Mouse (Mus musculus): ENCODE measurements around the gene Anapc16.
"Not testable (repeated sequence)": the region's sequence is repeated elsewhere in the genome, so short reads cannot be mapped to it uniquely, and the experiment has no call there.

Gene Anapc16

DNA sequence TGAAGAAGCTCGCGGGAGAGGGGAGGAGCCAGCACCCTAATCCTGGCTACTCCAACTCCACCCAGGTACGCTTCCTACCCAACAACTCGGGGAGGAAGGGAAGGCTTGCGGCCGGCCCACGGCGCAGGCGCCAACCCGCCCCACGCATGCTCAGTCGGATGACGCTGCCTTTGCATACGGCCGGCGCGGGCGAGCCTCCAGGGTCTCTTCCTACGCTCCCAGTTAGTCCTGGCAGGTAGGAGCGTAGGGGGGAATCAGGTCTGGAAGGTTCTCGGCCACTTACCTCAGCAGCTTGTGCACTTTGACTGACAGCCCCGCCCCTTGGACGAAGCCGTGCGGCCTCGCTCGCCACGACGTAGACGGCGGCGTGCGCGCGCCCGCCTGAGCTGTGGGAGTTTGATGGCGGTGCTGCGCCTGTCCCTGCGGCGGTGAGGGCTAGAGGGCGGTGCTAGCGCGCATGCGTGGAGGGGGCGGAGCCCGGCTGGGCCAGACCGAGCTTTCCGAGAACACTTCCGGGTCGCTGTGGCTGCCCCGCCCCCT lies at the start of gene Anapc16, which contains the start of gene Ascc1:
Gene Anapc16, minus strand, starts transcription at position 463 of the 540 bp plus-strand sequence.
Gene Ascc1, plus strand, starts transcription at position 133 of the 540 bp plus-strand sequence.
- DNase-seq = peak; percentile 98

DNA sequence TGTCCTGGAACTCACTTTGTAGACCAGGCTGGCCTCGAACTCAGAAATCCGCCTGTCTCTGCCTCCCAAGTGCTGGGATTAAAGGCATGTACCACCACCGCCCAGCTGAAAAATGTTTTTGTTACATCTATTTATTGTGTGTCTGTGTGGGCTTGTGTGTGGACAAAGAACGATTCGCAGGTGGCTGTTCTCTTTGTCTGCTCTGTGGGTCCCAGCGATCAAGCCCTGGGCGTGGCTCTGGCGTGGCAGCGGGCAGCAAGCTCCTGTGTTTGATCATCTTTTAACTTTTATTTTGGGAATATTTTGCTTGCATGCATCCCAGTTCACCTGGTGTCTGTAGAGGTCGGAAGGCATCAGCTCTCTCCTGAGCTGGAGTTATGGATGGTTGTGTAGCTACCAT lies 47.6 kb upstream of the Anapc16 start:
- DNase-seq = no peak

DNA sequence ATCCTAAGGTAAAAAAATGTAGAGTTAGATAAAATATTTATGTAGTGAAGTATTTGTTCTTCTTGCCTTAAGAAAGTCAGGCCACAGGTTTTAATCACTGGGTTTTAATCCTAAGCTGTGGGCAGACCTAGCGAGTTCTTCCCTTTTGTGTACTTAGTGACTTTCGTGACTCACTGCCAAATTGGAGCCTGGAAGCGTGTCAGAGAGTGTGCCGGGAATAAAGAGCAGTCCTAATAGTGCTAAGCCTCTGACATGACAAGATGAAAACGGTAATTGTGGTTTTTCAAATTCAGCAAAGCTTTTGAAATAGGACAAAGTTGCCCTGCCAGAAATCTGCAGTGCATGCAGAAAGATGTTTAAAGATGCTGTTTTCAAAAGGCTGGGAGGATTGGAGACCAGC lies 43.8 kb upstream of the Anapc16 start:
- DNase-seq = peak; percentile 28

DNA sequence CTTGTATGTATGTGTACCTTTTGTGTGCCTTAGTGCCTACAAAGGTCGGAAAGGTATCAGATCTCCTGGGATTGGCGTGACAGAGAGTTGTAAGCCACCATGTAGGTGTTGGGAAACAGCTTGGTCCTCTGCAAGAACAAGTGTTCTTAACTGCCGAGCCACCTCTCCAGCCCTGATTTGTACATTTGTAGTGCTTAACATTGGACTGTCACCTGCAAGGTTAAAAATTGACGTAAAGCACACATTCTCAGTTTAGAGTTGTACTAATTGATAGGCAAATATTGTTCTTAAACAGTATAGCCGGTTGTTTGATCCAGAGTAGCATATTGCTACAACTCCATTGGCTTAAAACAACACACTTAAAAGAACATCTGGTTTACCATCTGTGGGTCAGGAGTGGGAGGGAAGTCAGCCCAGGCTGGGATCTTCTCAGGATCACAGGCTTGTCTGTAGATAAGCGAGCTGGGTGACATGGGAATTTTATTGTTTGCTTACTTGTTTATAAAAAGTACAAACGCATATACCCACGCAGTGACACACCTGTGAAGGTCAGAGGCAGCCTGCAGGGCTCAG lies 39.5 kb upstream of the Anapc16 start:
- no peak for DNase-seq

DNA sequence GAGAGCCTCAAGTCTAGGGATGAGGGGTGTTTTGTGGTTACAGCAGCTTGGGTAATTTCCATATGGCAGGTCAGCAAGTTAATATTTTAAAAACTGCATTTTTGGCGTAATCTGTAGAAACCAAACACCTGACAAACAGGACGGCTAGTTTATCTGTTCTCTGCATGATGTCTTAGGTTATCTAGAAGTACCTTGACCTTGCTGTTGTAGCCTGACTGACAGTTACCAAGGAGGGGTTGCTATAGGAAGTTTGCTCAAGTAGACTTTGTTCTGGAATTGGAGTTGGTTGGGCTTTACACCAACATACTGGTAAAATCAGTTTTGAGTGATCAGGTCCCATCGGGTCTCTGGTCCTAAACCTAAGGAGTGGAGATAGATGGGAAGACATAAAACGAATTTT lies 32.8 kb upstream of the Anapc16 start:
- DNase-seq = no peak

DNA sequence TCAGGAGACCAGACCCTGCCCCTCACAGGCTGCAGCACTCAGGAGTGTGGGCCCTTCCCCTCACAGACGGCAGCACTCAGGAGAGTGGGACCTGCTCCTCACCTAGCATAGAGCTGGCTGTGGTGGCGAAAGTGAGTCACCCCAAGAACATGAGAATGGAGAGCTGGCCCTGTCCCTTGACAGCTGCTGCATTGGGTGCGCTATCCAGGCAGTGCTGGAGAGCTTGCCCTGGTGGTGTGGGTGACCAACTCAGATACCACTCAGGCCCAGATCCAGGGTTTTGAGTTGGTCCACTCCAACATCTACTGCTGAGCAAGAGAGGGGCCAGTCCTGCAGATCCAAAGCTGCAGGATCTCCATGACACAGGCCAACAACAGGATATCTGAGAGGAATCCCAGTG lies 31.7 kb upstream of the Anapc16 start:
- DNase-seq = no peak

DNA sequence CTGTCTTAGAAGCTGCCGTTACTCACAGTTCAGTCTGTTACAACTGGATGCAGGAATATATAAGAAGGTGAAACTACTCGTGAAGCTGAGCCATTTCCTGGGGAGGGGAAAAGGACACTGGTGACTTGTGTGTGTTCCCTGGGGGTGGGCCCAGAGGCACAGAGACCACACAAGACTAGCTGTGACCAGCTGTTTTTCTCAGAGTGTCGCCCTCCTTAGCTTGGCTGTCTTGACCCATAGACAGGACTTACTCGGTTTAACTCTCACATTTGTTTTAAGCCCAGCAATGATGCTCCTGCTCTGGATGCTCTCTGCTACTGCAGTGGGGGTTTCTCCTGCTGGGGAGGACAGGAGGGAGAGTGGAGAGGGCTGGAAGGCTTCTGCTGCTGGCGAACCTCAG lies 30.1 kb upstream of the Anapc16 start:
- DNase-seq = no peak

DNA sequence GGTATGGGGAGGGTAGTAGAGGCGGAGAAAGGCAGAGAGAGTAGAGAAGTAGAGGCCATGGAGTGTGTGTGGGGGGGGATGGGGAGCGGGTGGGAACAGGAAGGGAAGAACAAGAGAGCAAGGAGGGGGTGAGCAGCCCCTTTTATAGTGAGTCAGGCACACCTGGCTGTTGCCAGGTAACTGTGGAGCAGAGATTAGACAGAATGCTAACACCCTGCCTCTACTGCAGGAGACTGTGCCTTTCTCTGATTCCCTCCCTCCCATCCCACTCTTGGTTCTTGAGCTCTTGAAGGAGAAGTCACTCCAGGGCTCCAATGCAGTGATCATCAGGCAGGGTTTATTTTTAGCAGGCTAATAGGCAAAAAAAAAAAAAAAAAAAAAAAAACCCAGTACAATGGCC lies 29.7 kb upstream of the Anapc16 start:
- no peak for DNase-seq

DNA sequence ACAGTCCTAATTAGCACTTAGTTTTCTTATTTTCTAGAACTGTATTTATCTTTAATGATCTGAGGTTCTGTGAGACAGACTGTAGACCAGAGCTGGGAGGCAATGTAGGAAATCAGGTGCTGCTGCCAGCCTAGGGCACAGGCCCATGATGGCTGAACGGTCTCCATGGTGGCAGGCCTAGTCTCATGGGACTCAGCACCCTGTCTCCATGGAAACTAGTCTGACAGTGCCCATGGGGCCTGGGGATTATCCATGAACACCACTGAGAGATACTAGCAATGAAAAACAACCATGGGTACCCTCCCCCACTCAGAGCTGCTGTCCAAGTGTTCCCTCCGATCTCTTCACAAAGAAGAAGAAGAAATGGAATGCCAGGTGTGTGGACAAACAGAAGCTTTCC lies 29.1 kb upstream of the Anapc16 start:
- DNase-seq = no peak

DNA sequence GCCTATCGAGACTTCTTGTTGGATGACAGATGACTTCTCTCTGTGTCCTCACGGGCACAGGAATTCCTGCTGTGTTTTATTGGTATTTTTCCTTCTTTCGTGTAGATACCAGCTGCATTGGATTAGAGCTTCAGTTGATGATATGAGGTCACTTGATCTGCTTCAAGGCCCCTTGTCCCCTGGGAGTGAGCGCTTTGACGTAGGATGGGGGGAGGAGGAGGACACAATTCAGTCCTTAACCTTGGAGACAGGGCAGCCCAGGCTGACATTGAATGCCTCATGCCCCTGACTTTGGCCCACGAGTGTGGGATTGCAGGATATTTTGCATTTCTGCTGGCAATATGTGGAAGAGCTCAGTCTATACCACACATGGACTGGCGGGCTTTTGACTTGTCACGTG lies 28.6 kb upstream of the Anapc16 start:
- DNase-seq = no peak

DNA sequence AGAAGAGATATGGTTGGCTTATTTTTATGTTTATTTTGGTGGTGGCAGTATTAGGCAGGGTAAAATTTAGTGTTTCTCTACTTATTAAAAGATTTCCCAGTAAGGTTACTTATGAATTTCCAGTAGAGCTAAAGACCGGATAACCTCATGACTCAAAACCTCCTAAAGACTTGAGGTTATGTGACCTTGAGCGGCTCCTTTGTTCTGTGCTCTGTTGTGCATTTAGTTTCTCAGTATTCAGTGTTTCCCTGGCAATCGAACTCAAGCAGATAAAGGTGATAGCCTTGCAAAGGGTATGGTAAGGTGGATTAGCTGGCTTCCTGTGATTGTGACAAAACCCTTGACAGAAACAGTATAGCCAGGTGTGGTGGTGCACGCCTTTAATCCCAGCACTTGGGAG lies 26.5 kb upstream of the Anapc16 start:
- DNase-seq = no peak

DNA sequence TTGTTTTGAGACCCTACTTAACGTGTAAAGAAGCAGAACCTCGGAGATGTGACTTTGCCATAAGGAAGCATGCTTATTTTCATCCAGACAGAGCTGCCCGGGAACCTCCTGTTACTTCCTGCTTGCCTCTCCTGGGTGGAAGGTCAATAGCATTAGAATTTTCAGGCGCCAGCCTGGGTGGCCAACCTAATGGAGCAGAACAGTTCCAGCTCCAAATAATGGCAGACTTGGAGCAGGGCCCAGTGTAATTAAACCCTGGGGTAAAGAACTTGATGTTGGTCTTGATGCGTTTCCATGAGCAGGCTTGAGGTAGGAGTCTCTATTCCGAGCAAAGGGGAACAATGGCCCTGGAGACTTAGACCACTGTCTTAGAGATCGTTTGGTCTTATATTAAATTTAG lies 26.0 kb upstream of the Anapc16 start:
- peak; percentile 41 for DNase-seq

DNA sequence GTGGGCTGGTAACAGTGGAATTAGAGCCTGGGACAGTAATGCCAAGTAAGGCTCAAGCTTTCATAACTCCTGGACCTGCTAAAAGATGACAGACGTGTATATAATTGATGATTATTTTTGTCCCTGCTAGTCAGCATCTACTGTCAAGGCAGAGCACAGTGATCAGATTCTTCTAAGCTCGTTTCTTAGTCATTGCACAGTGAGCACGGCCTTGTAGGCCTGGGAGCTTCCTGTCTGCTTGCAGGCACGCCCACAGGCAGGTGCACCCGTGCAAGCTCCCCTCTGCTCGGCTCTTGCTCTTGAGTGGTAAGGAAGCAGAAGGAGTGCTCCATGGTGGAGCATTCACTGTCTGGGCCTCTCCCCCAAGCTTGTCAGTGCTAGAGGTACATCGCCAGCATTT lies 25.2 kb upstream of the Anapc16 start:
- no peak for DNase-seq

DNA sequence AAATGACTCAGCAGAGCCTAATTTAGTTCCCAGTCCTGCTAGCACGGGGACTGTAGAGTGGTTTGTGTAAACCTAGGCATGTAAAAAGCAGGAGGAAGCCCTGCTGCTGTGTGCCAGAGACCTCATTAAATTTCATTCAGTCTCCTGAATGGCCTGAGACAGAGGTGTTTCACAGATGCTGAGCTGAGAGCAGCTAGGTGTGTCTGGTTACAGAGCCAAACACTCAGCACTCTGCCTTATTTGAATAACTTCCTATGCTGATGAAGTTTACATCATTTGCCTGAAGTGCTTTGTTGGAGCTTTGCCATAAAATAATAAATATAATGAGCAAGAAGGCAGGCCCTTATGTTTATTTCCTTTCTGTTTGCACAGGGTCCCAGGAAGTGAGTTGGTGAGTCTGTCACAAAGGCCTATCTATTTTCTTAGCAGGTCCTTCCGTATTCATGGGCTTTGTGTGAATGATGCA lies 24.7 kb upstream of the Anapc16 start:
- DNase-seq = no peak

DNA sequence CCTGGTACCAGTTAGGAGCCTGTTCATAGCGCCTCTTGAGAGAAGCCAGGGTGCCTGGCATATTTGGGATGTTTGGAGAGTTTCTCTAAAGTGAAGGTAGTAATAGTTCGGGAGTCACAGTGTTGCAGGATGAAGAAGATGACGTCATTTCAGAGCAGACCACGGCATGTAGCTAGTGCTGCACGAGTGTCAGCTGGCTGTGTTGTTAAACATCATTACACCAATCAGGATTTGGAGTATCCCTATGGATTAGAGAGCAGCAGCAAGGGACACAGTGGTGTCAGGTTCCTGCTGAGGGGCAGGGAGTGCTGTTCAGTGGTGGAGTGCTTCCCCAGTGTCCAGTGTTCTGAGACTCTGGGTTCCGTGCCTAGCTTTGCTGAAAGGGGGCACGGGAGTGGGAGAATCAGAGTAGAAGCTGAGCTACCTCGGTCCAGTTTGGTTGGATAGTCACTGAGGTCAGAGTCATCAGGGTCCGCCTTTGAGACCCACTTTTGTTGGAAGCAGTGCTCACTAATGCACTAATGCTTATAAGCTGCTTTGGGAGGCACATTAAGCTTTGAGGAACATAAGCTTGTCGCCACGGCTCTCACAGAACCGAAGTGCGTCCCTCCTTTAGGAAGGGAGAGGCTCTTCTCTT lies 23.9 kb upstream of the Anapc16 start:
- no peak for DNase-seq

DNA sequence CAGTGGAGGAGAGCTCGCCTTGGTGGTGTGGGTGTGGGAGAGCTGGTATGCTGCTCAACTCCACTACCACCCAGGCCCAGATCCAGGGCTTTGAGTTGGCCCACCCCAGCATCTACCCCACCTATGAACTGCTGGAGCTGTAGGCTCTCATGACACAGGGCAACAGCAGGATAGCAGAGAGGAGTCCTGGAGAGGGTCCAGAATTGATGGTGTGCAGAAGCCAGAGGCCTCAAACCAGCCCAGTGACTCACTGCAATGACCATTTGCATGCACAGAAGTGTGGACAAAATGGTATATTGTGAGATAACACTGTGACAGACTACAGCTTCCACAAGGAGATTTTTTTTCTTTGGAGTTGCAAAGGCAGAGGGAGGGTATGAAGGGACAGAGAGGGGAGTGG lies 20.8 kb upstream of the Anapc16 start:
- no peak for DNase-seq

DNA sequence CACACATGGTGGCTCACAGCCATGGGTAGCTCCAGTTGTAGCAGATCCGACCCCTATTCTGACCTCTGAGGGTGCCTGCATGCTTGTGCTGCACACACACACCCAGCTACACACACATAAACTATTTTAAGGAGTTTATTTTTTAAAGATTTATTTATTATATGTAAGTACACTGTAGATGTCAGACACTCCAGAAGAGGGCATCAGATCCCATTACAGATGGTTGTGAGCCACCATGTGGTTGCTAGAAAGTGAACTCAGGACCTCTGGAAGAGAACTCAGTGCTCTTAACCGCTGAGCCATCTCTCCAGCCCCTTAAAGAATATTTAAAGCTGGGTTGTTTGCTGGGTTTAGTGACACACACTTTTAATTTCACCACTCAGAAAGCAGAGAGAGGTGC lies 16.4 kb upstream of the Anapc16 start:
- no peak for DNase-seq

DNA sequence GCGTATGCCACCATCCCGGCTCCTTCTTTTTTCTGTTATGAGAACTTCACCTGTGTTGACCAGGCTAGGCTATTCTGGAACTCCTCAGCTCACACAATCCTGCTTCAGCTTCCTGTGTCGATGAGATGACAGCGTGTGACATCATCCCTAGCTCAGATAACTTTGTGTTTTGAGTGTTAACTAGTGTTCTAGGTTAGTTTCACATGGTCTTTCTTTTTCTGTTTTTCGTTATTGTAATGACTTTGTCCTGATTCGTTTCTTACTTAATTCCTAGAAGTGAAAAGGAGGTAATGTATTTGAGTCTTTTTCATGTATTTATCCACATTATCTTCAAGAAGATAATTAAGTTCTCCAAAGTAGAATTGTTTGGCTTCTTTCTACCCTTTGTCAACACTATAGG lies 13.3 kb upstream of the Anapc16 start:
- no peak for DNase-seq

DNA sequence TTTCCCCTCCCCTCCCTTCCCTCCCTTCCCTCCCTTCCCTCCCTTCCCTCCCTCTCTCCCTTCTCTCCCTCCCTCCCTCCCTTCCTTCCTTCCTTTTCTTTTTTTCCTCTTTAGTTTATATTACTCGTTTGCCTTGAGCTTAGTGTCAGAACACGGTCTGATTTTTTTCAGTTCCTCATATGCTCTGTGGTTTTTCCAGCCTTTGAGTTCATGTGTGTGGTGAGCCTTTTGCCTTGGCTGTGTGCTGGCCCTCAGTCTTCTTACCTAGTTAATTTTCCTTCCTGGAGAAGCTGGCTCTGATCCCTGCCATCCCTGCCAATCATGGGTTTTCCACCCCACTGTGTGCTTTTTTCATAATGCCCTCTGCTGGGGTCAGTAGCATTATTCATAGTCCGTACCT lies 6.2 kb upstream of the Anapc16 start:
- DNase-seq = no peak

DNA sequence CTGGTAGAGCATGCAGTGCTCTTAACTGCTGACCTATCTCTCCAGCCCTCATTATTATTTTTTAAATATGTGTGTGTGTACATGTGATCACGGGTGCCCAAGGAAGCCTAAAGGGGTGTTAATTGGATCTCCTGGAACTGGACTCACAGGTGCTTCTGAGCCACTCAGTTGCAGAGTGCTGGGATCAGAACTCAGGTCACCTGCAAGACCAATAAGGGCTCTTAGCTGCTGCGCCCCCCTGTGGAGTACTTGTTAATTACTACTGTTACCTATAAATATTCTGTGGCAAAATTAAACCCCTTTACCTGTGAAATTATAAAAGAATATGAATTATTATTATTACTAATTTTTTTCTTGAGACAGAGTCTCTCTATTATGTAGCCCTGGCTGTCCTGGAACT lies 2.3 kb upstream of the Anapc16 start:
- DNase-seq = no peak

DNA sequence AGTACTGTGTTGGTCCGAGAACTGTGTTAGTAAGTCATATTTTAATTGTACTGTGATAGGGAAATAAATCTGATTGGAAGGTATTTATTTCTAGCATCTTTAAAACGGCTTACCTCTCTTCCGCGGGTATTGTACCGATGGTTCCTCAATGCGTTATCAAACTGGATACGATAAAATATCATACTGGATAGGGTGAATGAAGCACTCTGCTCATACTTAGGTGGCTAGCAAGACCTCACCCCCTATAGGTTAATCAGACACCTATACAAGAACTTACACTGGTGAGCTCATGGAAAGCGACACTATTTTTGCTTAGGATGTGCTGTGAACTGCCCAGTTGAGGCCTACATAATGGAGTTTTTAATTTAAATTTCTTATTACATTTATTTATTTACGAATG lies 912 bp upstream of the Anapc16 start:
- DNase-seq = no peak

DNA sequence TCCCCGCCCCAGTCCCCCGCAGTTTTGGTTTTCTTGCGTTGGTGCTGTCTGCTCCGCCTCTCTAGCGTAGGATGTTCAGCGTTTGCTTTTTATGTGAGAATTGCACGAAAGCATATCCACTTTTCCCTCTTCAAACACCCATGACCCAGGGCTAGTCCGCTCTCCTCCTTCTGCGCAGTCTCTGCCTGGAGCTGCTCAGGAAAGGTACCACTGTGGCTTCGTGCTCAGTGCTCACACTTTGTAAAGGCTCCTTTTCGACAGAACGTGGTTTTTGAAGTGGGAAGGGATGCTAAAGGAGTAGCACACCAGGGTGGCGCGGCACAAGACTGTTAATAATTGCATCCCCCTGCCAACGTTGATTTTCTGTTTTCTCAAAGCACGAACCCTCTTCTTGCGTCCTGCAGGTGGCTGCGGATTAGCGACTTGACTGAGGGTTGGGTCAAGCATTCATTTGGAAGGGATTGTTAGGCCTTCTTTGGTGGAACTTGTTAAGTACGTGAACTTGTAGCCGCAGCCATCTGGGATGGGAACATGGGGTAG lies 348 bp upstream of the Anapc16 start:
- no peak for DNase-seq

DNA sequence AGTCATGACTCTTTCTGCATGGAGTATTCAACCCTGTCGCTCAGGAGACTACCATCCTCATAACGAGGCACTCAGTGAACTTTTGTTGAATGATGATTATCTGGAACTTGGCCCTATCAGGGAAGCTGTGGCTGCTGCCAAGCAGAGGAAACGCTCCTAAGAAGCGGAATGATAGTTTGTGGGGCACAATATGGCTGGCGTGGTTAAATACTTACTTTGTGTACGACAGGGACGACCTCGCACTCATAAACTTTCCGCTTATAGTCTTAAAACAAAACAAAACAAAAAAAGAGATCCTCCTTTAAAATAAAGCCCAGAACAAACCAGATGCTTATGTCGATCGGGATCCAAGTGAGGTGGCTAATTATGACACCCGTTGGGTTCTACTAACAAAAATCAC lies 732 bp downstream of the Anapc16 start:
- no peak for DNase-seq

DNA sequence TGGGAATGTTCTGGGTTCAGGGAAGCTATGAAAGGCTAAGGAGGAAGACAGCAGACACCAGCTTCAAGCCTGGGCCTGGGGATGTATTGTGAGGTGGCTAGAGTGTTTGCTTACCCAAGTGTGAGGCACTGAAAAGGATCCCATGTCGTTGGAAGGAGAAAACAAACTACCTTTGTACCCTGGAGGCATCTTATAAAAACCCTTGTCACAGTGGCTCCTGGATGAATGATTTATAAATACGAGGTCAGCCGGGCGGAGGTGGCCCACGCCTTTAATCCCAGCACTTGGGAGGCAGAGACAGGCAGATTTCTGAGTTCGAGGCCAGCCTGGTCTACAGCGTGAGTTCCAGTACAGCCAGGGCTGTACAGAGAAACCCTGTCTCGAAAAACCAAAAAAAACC lies 1.3 kb downstream of the Anapc16 start:
- DNase-seq = not testable (repeated sequence)

DNA sequence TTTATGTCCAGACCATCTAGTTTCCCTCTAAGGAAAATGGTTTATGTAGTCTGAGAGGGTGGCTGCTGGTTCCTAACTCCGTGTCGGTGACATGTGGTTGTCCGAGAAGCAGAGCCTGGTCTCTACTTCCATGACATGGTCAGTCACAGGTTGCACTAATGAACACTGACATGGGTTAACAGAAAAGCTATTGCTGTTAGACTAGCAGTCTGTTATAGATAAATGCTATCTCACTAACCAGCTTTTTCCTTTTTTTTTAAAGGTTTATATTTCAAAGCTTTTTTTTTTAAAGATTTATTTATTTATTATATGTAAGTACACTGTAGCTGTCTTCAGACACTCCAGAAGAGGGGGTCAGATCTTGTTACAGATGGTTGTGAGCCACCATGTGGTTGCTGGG lies 3.9 kb downstream of the Anapc16 start:
- DNase-seq = no peak

Measured in right cerebral cortex, postnatal 4 days (tissue).